Mouse (Mus musculus): ENCODE measurements at regions not wholly inside any gene's neighbourhood (a gene's known extent, or its start where the extent isn't known, plus 50 kb on each side); places are given as distances from the start of the nearest gene placed in this dataset.

- ATAC-seq (replicated peaks; ENCODE audit: insufficient number of reproducible peaks, low FRiP score, low TSS enrichment, poor library complexity, severe bottlenecking): no peak
Observed at GRCm38 (mm10) chr3:38174735-38175280, 309.8 kb downstream of the Ankrd50 start.

- no peak for ATAC-seq (replicated peaks; ENCODE audit: insufficient number of reproducible peaks, low FRiP score, low TSS enrichment, poor library complexity, severe bottlenecking)
Observed at GRCm38 (mm10) chr3:38152408-38152807, 332.2 kb downstream of the Ankrd50 start.

GRCm38 (mm10) chr3:38151821-38152220 lies 332.8 kb downstream of the Ankrd50 start:
- no peak for ATAC-seq (replicated peaks; ENCODE audit: insufficient number of reproducible peaks, low FRiP score, low TSS enrichment, poor library complexity, severe bottlenecking)

GRCm38 (mm10) chr3:38146663-38147062 lies 338.0 kb downstream of the Ankrd50 start:
- ATAC-seq (replicated peaks; ENCODE audit: insufficient number of reproducible peaks, low FRiP score, low TSS enrichment, poor library complexity, severe bottlenecking): no peak

- no peak for ATAC-seq (replicated peaks; ENCODE audit: insufficient number of reproducible peaks, low FRiP score, low TSS enrichment, poor library complexity, severe bottlenecking)
Observed at GRCm38 (mm10) chr3:38145444-38145843, 339.2 kb downstream of the Ankrd50 start.

- ATAC-seq (replicated peaks; ENCODE audit: insufficient number of reproducible peaks, low FRiP score, low TSS enrichment, poor library complexity, severe bottlenecking): no peak
Observed at GRCm38 (mm10) chr3:38144650-38145049, 340.0 kb downstream of the Ankrd50 start.

- ATAC-seq (replicated peaks; ENCODE audit: insufficient number of reproducible peaks, low FRiP score, low TSS enrichment, poor library complexity, severe bottlenecking): no peak
Observed at GRCm38 (mm10) chr3:38143147-38143883, 341.3 kb downstream of the Ankrd50 start.

GRCm38 (mm10) chr3:38139387-38139786 lies 345.3 kb downstream of the Ankrd50 start:
- ATAC-seq (replicated peaks; ENCODE audit: insufficient number of reproducible peaks, low FRiP score, low TSS enrichment, poor library complexity, severe bottlenecking): no peak

- ATAC-seq (replicated peaks; ENCODE audit: insufficient number of reproducible peaks, low FRiP score, low TSS enrichment, poor library complexity, severe bottlenecking): no peak
Observed at GRCm38 (mm10) chr3:38138014-38138413, 346.6 kb downstream of the Ankrd50 start.

GRCm38 (mm10) chr3:38135808-38136214 lies 348.8 kb downstream of the Ankrd50 start:
- ATAC-seq (replicated peaks; ENCODE audit: insufficient number of reproducible peaks, low FRiP score, low TSS enrichment, poor library complexity, severe bottlenecking): no peak

- ATAC-seq (replicated peaks; ENCODE audit: insufficient number of reproducible peaks, low FRiP score, low TSS enrichment, poor library complexity, severe bottlenecking): no peak
Observed at GRCm38 (mm10) chr3:38134425-38134824, 350.2 kb downstream of the Ankrd50 start.

GRCm38 (mm10) chr3:38131887-38132220 lies 352.8 kb downstream of the Ankrd50 start:
- no peak for ATAC-seq (replicated peaks; ENCODE audit: insufficient number of reproducible peaks, low FRiP score, low TSS enrichment, poor library complexity, severe bottlenecking)

GRCm38 (mm10) chr3:38131176-38131886 lies 353.3 kb downstream of the Ankrd50 start:
- no peak for ATAC-seq (replicated peaks; ENCODE audit: insufficient number of reproducible peaks, low FRiP score, low TSS enrichment, poor library complexity, severe bottlenecking)

- no peak for ATAC-seq (replicated peaks; ENCODE audit: insufficient number of reproducible peaks, low FRiP score, low TSS enrichment, poor library complexity, severe bottlenecking)
Observed at GRCm38 (mm10) chr3:38130088-38130487, 354.6 kb downstream of the Ankrd50 start.

- no peak for ATAC-seq (replicated peaks; ENCODE audit: insufficient number of reproducible peaks, low FRiP score, low TSS enrichment, poor library complexity, severe bottlenecking)
Observed at GRCm38 (mm10) chr3:38129167-38129500, 355.5 kb downstream of the Ankrd50 start.

GRCm38 (mm10) chr3:38128486-38129166 lies 356.0 kb downstream of the Ankrd50 start:
- no peak for ATAC-seq (replicated peaks; ENCODE audit: insufficient number of reproducible peaks, low FRiP score, low TSS enrichment, poor library complexity, severe bottlenecking)

GRCm38 (mm10) chr3:38116071-38116787 lies 368.4 kb downstream of the Ankrd50 start:
- ATAC-seq (replicated peaks; ENCODE audit: insufficient number of reproducible peaks, low FRiP score, low TSS enrichment, poor library complexity, severe bottlenecking): 0 out of 2 replicates have a peak, but pooled peaks have one; percentile 47

- ATAC-seq (replicated peaks; ENCODE audit: insufficient number of reproducible peaks, low FRiP score, low TSS enrichment, poor library complexity, severe bottlenecking): 0 out of 2 replicates have a peak, but pooled peaks have one; percentile 40
Observed at GRCm38 (mm10) chr3:38112568-38112967, 372.1 kb downstream of the Ankrd50 start.

Measured in monocyte, adult 5-6 weeks (primary cell).